Mouse (Mus musculus) frontal cortex, postnatal 10 days (tissue): ENCODE data around the gene Tle3.

Experiments used
- DNase-seq, 2 experiments: peaks; one replicate each; pipeline ENCODE4 v3.0.0; 2022; ENCODE audit warnings: low spot score in 2 of 2, mixed read lengths in 1 of 2

Gene Tle3

GRCm38 (mm10) chr9:61396474-61396873 is 24.3 kb downstream of the Tle3 start:
- no peak for DNase-seq

GRCm38 (mm10) chr9:61397130-61397529 is 25.0 kb downstream of the Tle3 start:
- no peak for DNase-seq

GRCm38 (mm10) chr9:61398160-61398559 is 26.0 kb downstream of the Tle3 start:
- no peak for DNase-seq

- no peak for DNase-seq
Measured at GRCm38 (mm10) chr9:61400132-61400531, 28.0 kb downstream of the Tle3 start.

- no peak for DNase-seq
Measured at GRCm38 (mm10) chr9:61401664-61402063, 29.5 kb downstream of the Tle3 start.

GRCm38 (mm10) chr9:61402268-61402667 is 30.1 kb downstream of the Tle3 start:
- DNase-seq, result no peak

GRCm38 (mm10) chr9:61402716-61403115 is 30.6 kb downstream of the Tle3 start:
- DNase-seq, result no peak

- no peak for DNase-seq
Measured at GRCm38 (mm10) chr9:61403866-61404614, 31.9 kb downstream of the Tle3 start.

GRCm38 (mm10) chr9:61404615-61404980 is 32.4 kb downstream of the Tle3 start:
- no peak for DNase-seq

- peak; percentile 76 to 80 for DNase-seq
Measured at GRCm38 (mm10) chr9:61404998-61405621, 32.9 kb downstream of the Tle3 start.

- no peak for DNase-seq
Measured at GRCm38 (mm10) chr9:61406343-61406742, 34.2 kb downstream of the Tle3 start.

GRCm38 (mm10) chr9:61409046-61409445 is 36.9 kb downstream of the Tle3 start:
- DNase-seq, result no peak

GRCm38 (mm10) chr9:61413665-61414456 is 41.7 kb downstream of the Tle3 start:
- no peak for DNase-seq

- DNase-seq, result no peak
Measured at GRCm38 (mm10) chr9:61416571-61416970, 44.4 kb downstream of the Tle3 start.

GRCm38 (mm10) chr9:61421626-61422025 is 49.5 kb downstream of the Tle3 start:
- DNase-seq, result no peak

GRCm38 (mm10) chr9:61424245-61424644 is 52.1 kb downstream of the Tle3 start:
- DNase-seq, result no peak

- no peak for DNase-seq
Measured at GRCm38 (mm10) chr9:61426493-61426892, 54.3 kb downstream of the Tle3 start.

GRCm38 (mm10) chr9:61427051-61427450 is 54.9 kb downstream of the Tle3 start:
- no peak for DNase-seq

GRCm38 (mm10) chr9:61427901-61428300 is 55.7 kb downstream of the Tle3 start:
- no peak for DNase-seq

- no peak for DNase-seq
Measured at GRCm38 (mm10) chr9:61431830-61432229, 59.7 kb downstream of the Tle3 start.

- DNase-seq, result no peak
Measured at GRCm38 (mm10) chr9:61433206-61433605, 61.0 kb downstream of the Tle3 start.

GRCm38 (mm10) chr9:61434062-61434461 is 61.9 kb downstream of the Tle3 start:
- DNase-seq, result peak; percentile 32
